Mouse (Mus musculus) myocyte (in vitro differentiated cells): ENCODE measurements around the gene Zdhhc15.

Experiments
- CEBPB ChIP-seq: IDR thresholded peaks from 2 replicates; pipeline ENCODE4 v1.6.1; 2011; ENCODE audit warnings: mild to moderate bottlenecking, moderate library complexity; ENCODE audit not compliant: poor library complexity, insufficient read depth, severe bottlenecking
- E2F4 ChIP-seq: IDR thresholded peaks from one replicate; pipeline ENCODE4 v1.6.1; 2011; ENCODE audit warnings: mild to moderate bottlenecking, control low read depth, moderate library complexity; ENCODE audit not compliant: insufficient read depth
- MAX ChIP-seq: IDR thresholded peaks from one replicate; pipeline ENCODE4 v1.6.1; 2011; ENCODE audit warnings: low read depth, mild to moderate bottlenecking, control low read depth
- MYOD1 ChIP-seq, 3 experiments: IDR thresholded peaks; one replicate each; pipeline ENCODE4 v1.6.1; 2011; ENCODE audit warnings: control low read depth in 2 of 3, low read depth in 2 of 3, mild to moderate bottlenecking in 2 of 3, moderate library complexity in 1 of 3; ENCODE audit not compliant: insufficient read length in 2 of 3, control insufficient read depth in 1 of 3
- MYOG ChIP-seq, 3 experiments: IDR thresholded peaks; one replicate each; pipeline ENCODE4 v1.6.1; 2011; ENCODE audit warnings: control low read depth in 2 of 3, low read depth in 2 of 3, mild to moderate bottlenecking in 2 of 3; ENCODE audit not compliant: insufficient read length in 2 of 3, control insufficient read depth in 1 of 3, insufficient read depth in 1 of 3
- POLR2A ChIP-seq: IDR thresholded peaks from one replicate; pipeline ENCODE4 v1.6.1; 2011; ENCODE audit warnings: low read depth, mild to moderate bottlenecking, control low read depth, moderate library complexity; ENCODE audit not compliant: insufficient read length
- POLR2AphosphoS2 ChIP-seq: IDR thresholded peaks from one replicate; pipeline ENCODE4 v1.6.1; 2011; ENCODE audit warnings: low read depth, control low read depth; ENCODE audit not compliant: insufficient read length
- SRF ChIP-seq: IDR thresholded peaks from one replicate; pipeline ENCODE4 v1.6.1; 2011; ENCODE audit warnings: low read depth; ENCODE audit not compliant: control insufficient read depth, insufficient read length
- TCF12 ChIP-seq: IDR thresholded peaks from one replicate; pipeline ENCODE4 v1.6.1; 2011; ENCODE audit warnings: mild to moderate bottlenecking, control low read depth; ENCODE audit not compliant: poor library complexity, insufficient read depth, severe bottlenecking
- TCF3 ChIP-seq: IDR thresholded peaks from one replicate; pipeline ENCODE4 v1.6.1; 2011; ENCODE audit warnings: low read depth, control low read depth; ENCODE audit not compliant: insufficient read length
- USF1 ChIP-seq: IDR thresholded peaks from one replicate; pipeline ENCODE4 v1.6.1; 2011; ENCODE audit warnings: low read depth, mild to moderate bottlenecking, control low read depth, moderate library complexity

GRCm38 (mm10) chrX:104543919-104544595, 126.8 kb downstream of the Zdhhc15 start:
- no peak for TF ChIP-seq E2F4
- TF ChIP-seq POLR2A = no peak
- TF ChIP-seq MAX = no peak
- no peak for TF ChIP-seq MYOG (IDR thresholded peaks at IDR 0.05; ENCODE audit: control insufficient read depth in 1 of 3, insufficient read depth in 1 of 3, insufficient read length in 2 of 3, low read depth in 2 of 3)
- no peak for TF ChIP-seq MYOD1 (IDR thresholded peaks at IDR 0.05; ENCODE audit: control insufficient read depth in 1 of 3, insufficient read length in 2 of 3, low read depth in 2 of 3)
- TF ChIP-seq TCF12 = no peak
- no peak for TF ChIP-seq TCF3
- no peak for TF ChIP-seq SRF
- TF ChIP-seq POLR2AphosphoS2 = no peak
- no peak for TF ChIP-seq CEBPB
- no peak for TF ChIP-seq USF1
